Mouse (Mus musculus) limb, embryonic 12.5 days (tissue): ENCODE data around the gene Daam1. TPM values are rescaled to one million over a fixed set of nuclear protein-coding genes. Genes with fewer than 3 reads are reported as not detected.

Source experiments
- ATAC-seq: fragments of 200-750 bp; cut with Nextera tagmentation; 2 replicates; pipeline ENCODE4 v1.8.0; 2017; ENCODE audit warnings: low read depth, moderate TSS enrichment; ENCODE audit not compliant: insufficient number of reproducible peaks, insufficient read depth, low FRiP score, low TSS enrichment
- H3K27ac ChIP-seq: fragments of 300-500 bp; sonication (generic); 2 replicates; pipeline ENCODE4 v1.5.1; 2016; ENCODE audit warnings: mild to moderate bottlenecking, moderate library complexity
- H3K27me3 ChIP-seq: fragments of 300-500 bp; sonication (generic); 2 replicates; pipeline ENCODE4 v1.6.1; 2016; ENCODE audit warnings: mild to moderate bottlenecking, moderate library complexity
- H3K36me3 ChIP-seq: fragments of 300-500 bp; sonication (generic); 2 replicates; pipeline ENCODE4 v1.6.1; 2016; ENCODE audit warnings: mild to moderate bottlenecking, moderate library complexity
- H3K4me1 ChIP-seq: fragments of 300-500 bp; sonication (generic); replicated peaks from 2 replicates; pipeline ENCODE4 v1.6.1; 2016
- H3K4me2 ChIP-seq: fragments of 300-500 bp; sonication (generic); 2 replicates; pipeline ENCODE4 v1.6.1; 2016; ENCODE audit warnings: mild to moderate bottlenecking, moderate library complexity
- H3K4me3 ChIP-seq: fragments of 300-500 bp; sonication (generic); replicated peaks from 2 replicates; pipeline ENCODE4 v1.5.1; 2016; ENCODE audit warnings: mild to moderate bottlenecking
- H3K9ac ChIP-seq: fragments of 300-500 bp; sonication (generic); replicated peaks from 2 replicates; pipeline ENCODE4 v1.6.1; 2016; ENCODE audit warnings: mild to moderate bottlenecking, moderate library complexity
- H3K9me3 ChIP-seq: fragments of 300-500 bp; sonication (generic); 2 replicates; pipeline ENCODE4 v1.6.1; 2016; ENCODE audit warnings: mild to moderate bottlenecking, moderate library complexity
- WGBS: fragments of 180-500 bp; shearing (Covaris S2); methylation state at CpG from one replicate; pipeline ENCODE4 v1.1.7; 2016; 5-methylcytosine and 5-hydroxymethylcytosine counted together
- polyA plus RNA-seq: library from polyadenylated mRNA; unstranded; fragments of >200 nt; fragmentation: Nextera tagmentation; extraction: Ambion mirVana; gene quantifications from 2 replicates; pipeline ENCODE4 v1.2.1, GENCODE M21; 2016

Gene Daam1
- polyA plus RNA-seq, 1 experiment from 2014 or later, result 8.2 TPM

GRCm38 (mm10) chr12:71808631-71809030 lies 22.2 kb upstream of the Daam1 start:
- 70% methylated on average over 9 of the region's 9 CpGs for WGBS

GRCm38 (mm10) chr12:71809550-71809949 lies 21.3 kb upstream of the Daam1 start:
- Histone ChIP-seq H3K4me1 (no peaks in the 10 kb centered on the region), H3K27ac (no peak overlapping the region), H3K9me3 (no peaks in the 10 kb centered on the region), H3K27me3 (no peaks in the 10 kb centered on the region), H3K4me2 (no peak overlapping the region), H3K36me3 (no peaks in the 10 kb centered on the region), H3K9ac (no peak overlapping the region), H3K4me3 (no peak overlapping the region)
- 93% methylated on average over 3 of the region's 3 CpGs for WGBS
- ATAC-seq, result no peak

More at GRCm38 (mm10) chr12:71808631-71809030, 22.2 kb upstream of the Daam1 start:
- no peaks in the 10 kb centered on the region for H3K4me1 ChIP-seq
- no peak overlapping the region for H3K9ac ChIP-seq
- no peak overlapping the region for H3K27ac ChIP-seq
- H3K4me3 ChIP-seq, result no peak overlapping the region
- no peaks in the 10 kb centered on the region for H3K27me3 ChIP-seq
- ATAC-seq, result no peak
- H3K4me2 ChIP-seq, result no peak overlapping the region
- no peaks in the 10 kb centered on the region for H3K9me3 ChIP-seq
- no peaks in the 10 kb centered on the region for H3K36me3 ChIP-seq

GRCm38 (mm10) chr12:71812567-71812966 lies 18.3 kb upstream of the Daam1 start:
- ATAC-seq, result no peak
- WGBS, result 87% methylated on average over 14 of the region's 14 CpGs
- H3K4me1 ChIP-seq, result no peaks in the 10 kb centered on the region

GRCm38 (mm10) chr12:71813251-71813650 lies 17.6 kb upstream of the Daam1 start:
- H3K9me3 ChIP-seq, result no peaks in the 10 kb centered on the region
- H3K4me3 ChIP-seq, result no peak overlapping the region
- no peak overlapping the region for H3K4me2 ChIP-seq
- no peaks in the 10 kb centered on the region for H3K36me3 ChIP-seq
- H3K27me3 ChIP-seq, result no peaks in the 10 kb centered on the region
- 88% methylated on average over 9 of the region's 9 CpGs for WGBS
- no peaks in the 10 kb centered on the region for H3K4me1 ChIP-seq
- ATAC-seq, result no peak
- no peak overlapping the region for H3K27ac ChIP-seq
- H3K9ac ChIP-seq, result no peak overlapping the region

More at GRCm38 (mm10) chr12:71812567-71812966, 18.3 kb upstream of the Daam1 start:
- Histone ChIP-seq H3K27me3 (no peaks in the 10 kb centered on the region), H3K4me2 (no peak overlapping the region), H3K9me3 (no peaks in the 10 kb centered on the region), H3K9ac (no peak overlapping the region), H3K4me3 (no peak overlapping the region), H3K36me3 (no peaks in the 10 kb centered on the region), H3K27ac (no peak overlapping the region)

GRCm38 (mm10) chr12:71813761-71814160 lies 17.1 kb upstream of the Daam1 start:
- no peak overlapping the region for H3K9ac ChIP-seq
- H3K27ac ChIP-seq, result no peak overlapping the region
- H3K27me3 ChIP-seq, result no peaks in the 10 kb centered on the region
- H3K36me3 ChIP-seq, result no peaks in the 10 kb centered on the region
- no peak overlapping the region for H3K4me2 ChIP-seq
- no peak for ATAC-seq
- WGBS, result 42% methylated on average over 7 of the region's 7 CpGs
- no peaks in the 10 kb centered on the region for H3K4me1 ChIP-seq
- no peak overlapping the region for H3K4me3 ChIP-seq
- H3K9me3 ChIP-seq, result no peaks in the 10 kb centered on the region

GRCm38 (mm10) chr12:71820094-71820493 lies 10.8 kb upstream of the Daam1 start:
- Histone ChIP-seq H3K4me1 (no peaks in the 10 kb centered on the region), H3K36me3 (no peaks in the 10 kb centered on the region), H3K4me3 (no peak overlapping the region), H3K9ac (no peak overlapping the region), H3K9me3 (no peaks in the 10 kb centered on the region), H3K4me2 (no peak overlapping the region), H3K27ac (no peak overlapping the region), H3K27me3 (no peaks in the 10 kb centered on the region)
- ATAC-seq, result no peak
- WGBS, result 81% methylated on average over 5 of the region's 5 CpGs

GRCm38 (mm10) chr12:71821272-71821671 lies 9.6 kb upstream of the Daam1 start:
- no peak for ATAC-seq
- H3K4me2 ChIP-seq, result no peak overlapping the region
- H3K4me1 ChIP-seq, result no peaks in the 10 kb centered on the region
- H3K27me3 ChIP-seq, result 0 out of 2 replicates have a peak, but pooled peaks cover 4% of the 10 kb centered on the region
- H3K9ac ChIP-seq, result no peak overlapping the region
- no peaks in the 10 kb centered on the region for H3K9me3 ChIP-seq
- H3K27ac ChIP-seq, result no peak overlapping the region
- WGBS, result 94% methylated on average over 5 of the region's 5 CpGs
- H3K4me3 ChIP-seq, result no peak overlapping the region
- H3K36me3 ChIP-seq, result no peaks in the 10 kb centered on the region

GRCm38 (mm10) chr12:71821743-71822142 lies 9.1 kb upstream of the Daam1 start:
- no peak overlapping the region for H3K4me2 ChIP-seq
- ATAC-seq, result no peak
- 0 out of 2 replicates have a peak, but pooled peaks cover 4% of the 10 kb centered on the region for H3K27me3 ChIP-seq
- H3K27ac ChIP-seq, result no peak overlapping the region
- no peaks in the 10 kb centered on the region for H3K4me1 ChIP-seq
- H3K36me3 ChIP-seq, result no peaks in the 10 kb centered on the region
- no peak overlapping the region for H3K4me3 ChIP-seq
- no peak overlapping the region for H3K9ac ChIP-seq
- no peaks in the 10 kb centered on the region for H3K9me3 ChIP-seq
- 86% methylated on average over 8 of the region's 8 CpGs for WGBS

- Histone ChIP-seq H3K9me3 (no peaks in the 10 kb centered on the region), H3K4me3 (no peak overlapping the region), H3K4me2 (no peak overlapping the region), H3K9ac (no peak overlapping the region), H3K27ac (no peak overlapping the region), H3K4me1 (no peaks in the 10 kb centered on the region), H3K27me3 (0 out of 2 replicates have a peak, but pooled peaks cover 4% of the 10 kb centered on the region), H3K36me3 (no peaks in the 10 kb centered on the region)
- WGBS, result 73% methylated on average over 6 of the region's 6 CpGs
- no peak for ATAC-seq
Measured at GRCm38 (mm10) chr12:71824927-71825326, 6.0 kb upstream of the Daam1 start.

GRCm38 (mm10) chr12:71830139-71830538 lies 739 bp upstream of the Daam1 start:
- no peak for ATAC-seq
- H3K27ac ChIP-seq, result no peak overlapping the region
- 17% methylated on average over 10 of the region's 10 CpGs for WGBS

GRCm38 (mm10) chr12:71831258-71832087 lies 595 bp downstream of the Daam1 start:
- Histone ChIP-seq H3K9ac (peak overlapping the region; percentile 77), H3K27ac (peak overlapping the region; percentile 91), H3K36me3 (no peaks in the 10 kb centered on the region), H3K4me3 (peak overlapping the region; percentile 73), H3K9me3 (no peaks in the 10 kb centered on the region), H3K4me2 (peak overlapping the region; percentile 90), H3K4me1 (peaks cover 26% of the 10 kb centered on the region), H3K27me3 (no peaks in the 10 kb centered on the region)
- under 1% methylated on average over 59 of the region's 59 CpGs for WGBS
- ATAC-seq, result peak; percentile 20; the same call in 1 of the 2 replicates

More at GRCm38 (mm10) chr12:71830139-71830538, 739 bp upstream of the Daam1 start:
- peak overlapping the region; percentile 73 for H3K4me3 ChIP-seq
- peak overlapping the region; percentile 90 for H3K4me2 ChIP-seq
- no peaks in the 10 kb centered on the region for H3K36me3 ChIP-seq
- H3K27me3 ChIP-seq, result 0 out of 2 replicates have a peak, but pooled peaks cover 4% of the 10 kb centered on the region
- peak overlapping the region; percentile 63; the same call in 1 of the 2 replicates for H3K9ac ChIP-seq
- no peaks in the 10 kb centered on the region for H3K9me3 ChIP-seq
- H3K4me1 ChIP-seq, result peaks cover 20% of the 10 kb centered on the region
